In the genomic region with DNA sequence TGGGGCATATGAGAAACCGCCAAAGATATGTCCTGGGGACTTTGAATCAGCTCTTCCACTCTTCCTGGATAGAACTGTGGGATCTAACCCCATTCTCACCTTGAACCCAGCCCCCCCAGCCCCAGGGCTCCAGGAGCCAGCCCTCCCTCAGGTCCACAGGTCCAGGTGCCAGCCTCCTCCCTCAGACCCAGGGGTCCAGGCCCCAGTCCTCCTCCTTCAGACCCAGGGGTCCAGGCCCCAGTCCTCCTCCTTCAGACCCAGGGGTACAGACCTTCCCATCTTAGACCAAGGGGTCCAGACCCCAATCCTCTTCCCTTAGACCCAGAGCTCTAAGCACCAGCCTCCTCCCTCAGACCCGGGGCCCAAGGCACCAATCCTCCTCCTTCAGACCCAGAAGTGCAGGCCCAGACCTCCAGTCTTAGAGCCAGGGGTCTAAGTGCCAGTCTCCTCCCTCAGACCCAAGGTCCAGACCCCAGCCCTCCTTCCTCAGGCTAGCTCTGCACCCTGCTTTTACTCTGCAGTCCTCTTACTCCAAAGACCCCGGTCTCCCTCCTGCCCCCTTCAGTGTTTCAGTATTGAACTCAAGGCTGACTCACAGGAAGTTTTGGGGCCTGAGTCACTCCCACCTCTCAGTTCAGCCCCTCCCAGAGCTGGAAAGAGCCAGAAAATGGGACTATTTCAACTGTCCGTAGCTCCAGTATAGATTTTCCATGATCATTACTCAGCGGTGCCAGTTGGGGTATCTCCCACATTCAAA, we compare ENCODE assay signal across 12 mouse cellular contexts. TPM values are rescaled to one million over a fixed set of nuclear protein-coding genes. Genes with fewer than 3 reads are reported as not detected.
DNase-seq lines count a peak whose midpoint lies in the region; ATAC-seq and TF ChIP-seq lines count a peak whose summit lies in the region.
"Had no signal": no experiment of that assay in that cellular context is flagged by ENCODE, and none has a peak within 500 bp of the region (broad histone marks: within the 10 kb centered on the region; RNA-seq: fewer than 3 reads in every experiment).

No protein-coding gene starts in this region.

- H3K36me3 ChIP-seq in liver, embryonic 13.5 days: no peaks in the 10 kb centered on the region
- H3K36me3 ChIP-seq in stomach, postnatal 0 days (ENCODE audit: control insufficient read depth, insufficient read depth, low read length): no peaks in the 10 kb centered on the region
- H3K36me3 ChIP-seq in lung, postnatal 0 days (ENCODE audit: insufficient read depth, low read length): no peaks in the 10 kb centered on the region

- H3K27ac ChIP-seq in liver, embryonic 13.5 days: peak overlapping the region; percentile 100
- no peak overlapping the region for H3K27ac ChIP-seq in stomach, postnatal 0 days (replicated peaks)
- no peak overlapping the region for H3K27ac ChIP-seq in lung, postnatal 0 days (ENCODE audit: low read length)

- DNase-seq in adrenal gland, adult 2 months: peak; percentile 42
- no peak for DNase-seq in adrenal gland, adult 8-10 months
- DNase-seq in thymus, postnatal 14 days: peak; percentile 23
- DNase-seq in thymus, postnatal 10 days (ENCODE audit: low spot score in 2 of 2): no peak
- DNase-seq in liver, embryonic 13.5 days: no peak
- DNase-seq in stomach, postnatal 0 days (ENCODE audit: low spot score): no peak
- DNase-seq in right cerebral cortex, postnatal 4 days: no peak
- no peak for DNase-seq in lung, postnatal 0 days (ENCODE audit: low spot score)

- TF ChIP-seq CTCF in stomach, postnatal 0 days (IDR thresholded peaks at IDR 0.05; ENCODE audit: low read depth): no peak
- no peak for TF ChIP-seq CTCF in lung, postnatal 0 days (IDR thresholded peaks at IDR 0.05)

- H3K9ac ChIP-seq in liver, embryonic 13.5 days: peak overlapping the region; percentile 62
- 0 out of 2 replicates have a peak overlapping the region, but pooled peaks have one; percentile 27 for H3K9ac ChIP-seq in stomach, postnatal 0 days (ENCODE audit: low read length)
- H3K9ac ChIP-seq in lung, postnatal 0 days (replicated peaks; ENCODE audit: low read depth): no peak overlapping the region

- peaks cover 4% of the 10 kb centered on the region; the same call in 1 of the 2 replicates for H3K27me3 ChIP-seq in liver, embryonic 13.5 days
- H3K27me3 ChIP-seq in stomach, postnatal 0 days (ENCODE audit: control insufficient read depth, insufficient read depth, low read length): no peaks in the 10 kb centered on the region
- H3K27me3 ChIP-seq in lung, postnatal 0 days (replicated peaks; ENCODE audit: insufficient read depth, low read length): no peaks in the 10 kb centered on the region; the same call in 1 of the 2 replicates

- WGBS in liver, embryonic 13.5 days (ENCODE audit: insufficient replicate concordance): 62% methylated on average over 5 of the region's 5 CpGs
- WGBS in stomach, postnatal 0 days: 63% methylated on average over 5 of the region's 5 CpGs
- WGBS in lung, postnatal 0 days: 68% methylated on average over 5 of the region's 5 CpGs

- peak overlapping the region; percentile 29; the same call in 1 of the 2 replicates for H3K4me2 ChIP-seq in liver, embryonic 13.5 days
- no peak overlapping the region for H3K4me2 ChIP-seq in stomach, postnatal 0 days (replicated peaks; ENCODE audit: low read depth)
- H3K4me2 ChIP-seq in lung, postnatal 0 days (replicated peaks; ENCODE audit: low read depth, low read length): no peak overlapping the region

- no peaks in the 10 kb centered on the region for H3K9me3 ChIP-seq in liver, embryonic 13.5 days (replicated peaks)
- no peaks in the 10 kb centered on the region for H3K9me3 ChIP-seq in stomach, postnatal 0 days (ENCODE audit: control insufficient read depth, low read length)
- H3K9me3 ChIP-seq in lung, postnatal 0 days (ENCODE audit: low read length): no peaks in the 10 kb centered on the region

- H3K4me1 ChIP-seq in liver, embryonic 13.5 days (replicated peaks): peaks cover 62% of the 10 kb centered on the region
- no peaks in the 10 kb centered on the region for H3K4me1 ChIP-seq in stomach, postnatal 0 days (replicated peaks; ENCODE audit: control insufficient read depth, insufficient read depth)
- peaks cover 2% of the 10 kb centered on the region; the same call in 1 of the 2 replicates for H3K4me1 ChIP-seq in lung, postnatal 0 days (ENCODE audit: insufficient read depth, low read depth, low read length)

- no peak overlapping the region for H3K4me3 ChIP-seq in liver, embryonic 13.5 days (replicated peaks)
- H3K4me3 ChIP-seq in stomach, postnatal 0 days (ENCODE audit: low read depth, low read length): no peak overlapping the region
- H3K4me3 ChIP-seq in lung, postnatal 0 days (ENCODE audit: low read depth, low read length): no peak overlapping the region

- no peak for TF ChIP-seq EP300 in stomach, postnatal 0 days (optimal IDR thresholded peaks at IDR 0.05)
- TF ChIP-seq EP300 in lung, postnatal 0 days (IDR thresholded peaks at IDR 0.05): no peak

- ATAC-seq in liver, embryonic 13.5 days (ENCODE audit: low read depth): no peak
- ATAC-seq in stomach, postnatal 0 days (ENCODE audit: low FRiP score, low TSS enrichment): no peak
- ATAC-seq in lung, postnatal 0 days: no peak
- ATAC-seq: activated CD4-positive, CD25-positive, alpha-beta regulatory T cell, adult 4 months had no signal

RNA-seq across cellular contexts. Expression of gene Kcnn4, which starts 4.6 kb away (rescaled TPM):
- total RNA-seq in adrenal gland, adult 2 months (2021): under 1 TPM; 0.37 to 0.97 TPM
- 2.1 and 3.0 TPM in 2 replicates for polyA plus RNA-seq in adrenal gland, adult 2 months (2012; rRNA removed)
- total RNA-seq in adrenal gland, adult 8-10 months (2022): 1 to 10 TPM in 2 of 4 experiments, under 1 TPM in 2; 0.70 to 2.0 (median 1.2) TPM
- polyA plus RNA-seq in liver, embryonic 13.5 days (2015; fragmentation: Nextera tagmentation; extraction: Ambion mirVana): 126 and 128 TPM in 2 replicates
- 15.5 and 17.0 TPM in 2 replicates for polyA plus RNA-seq in stomach, postnatal 0 days (2015; fragmentation: Nextera tagmentation; extraction: Ambion mirVana)
- 2.0 and 2.6 TPM in 2 replicates for polyA plus RNA-seq in lung, postnatal 0 days (2015; fragmentation: Nextera tagmentation; extraction: Ambion mirVana)

RNA-seq across cellular contexts. Expression of gene Lypd5, which starts 16.4 kb away (rescaled TPM):
- not detected for total RNA-seq in adrenal gland, adult 2 months (2021)
- not detected in 2 replicates for polyA plus RNA-seq in adrenal gland, adult 2 months (2012; rRNA removed)
- total RNA-seq in adrenal gland, adult 8-10 months (2022): not detected
- polyA plus RNA-seq in liver, embryonic 13.5 days (2015; fragmentation: Nextera tagmentation; extraction: Ambion mirVana): not detected in 2 replicates
- polyA plus RNA-seq in stomach, postnatal 0 days (2015; fragmentation: Nextera tagmentation; extraction: Ambion mirVana): 196 and 201 TPM in 2 replicates
- polyA plus RNA-seq in lung, postnatal 0 days (2015; fragmentation: Nextera tagmentation; extraction: Ambion mirVana): not detected in 2 replicates
- total RNA-seq: common myeloid progenitor, adult 5-6 weeks; gastrocnemius, postnatal 14 days had no signal
- polyA plus RNA-seq: activated CD4-positive, CD25-positive, alpha-beta regulatory T cell, adult 4 months had no signal

RNA-seq across cellular contexts. Expression of gene Tescl, which starts 31.7 kb away (rescaled TPM):
- 1 to 10 TPM in 1 of 2 experiments, under 1 TPM in 1; 0.58 to 1.2 TPM for total RNA-seq in adrenal gland, adult 2 months (2021)
- 1.2 and 1.8 TPM in 2 replicates for polyA plus RNA-seq in adrenal gland, adult 2 months (2012; rRNA removed)
- under 1 TPM in 1 of 4 experiments, not detected in 3; 0.70 TPM for total RNA-seq in adrenal gland, adult 8-10 months (2022)
- not detected in 2 replicates for polyA plus RNA-seq in liver, embryonic 13.5 days (2015; fragmentation: Nextera tagmentation; extraction: Ambion mirVana)
- polyA plus RNA-seq in stomach, postnatal 0 days (2015; fragmentation: Nextera tagmentation; extraction: Ambion mirVana): 0.15 and 0.42 TPM in 2 replicates
- 0.27 TPM in 2 replicates for polyA plus RNA-seq in lung, postnatal 0 days (2015; fragmentation: Nextera tagmentation; extraction: Ambion mirVana)
- total RNA-seq: common myeloid progenitor, adult 5-6 weeks; gastrocnemius, postnatal 14 days had no signal
- polyA plus RNA-seq: activated CD4-positive, CD25-positive, alpha-beta regulatory T cell, adult 4 months; lung, embryonic 16.5 days had no signal

RNA-seq across cellular contexts. Expression of gene Smg9, which starts 34.0 kb away (rescaled TPM):
- 10 to 100 TPM; 19.7 to 20.2 TPM for total RNA-seq in adrenal gland, adult 2 months (2021)
- polyA plus RNA-seq in adrenal gland, adult 2 months (2012; rRNA removed): 45.8 and 46.0 TPM in 2 replicates
- 10 to 100 TPM; 20.2 to 39.0 (median 25.9) TPM for total RNA-seq in adrenal gland, adult 8-10 months (2022)
- 15.2 and 16.5 TPM in 2 replicates for polyA plus RNA-seq in liver, embryonic 13.5 days (2015; fragmentation: Nextera tagmentation; extraction: Ambion mirVana)
- 14.1 and 14.4 TPM in 2 replicates for polyA plus RNA-seq in stomach, postnatal 0 days (2015; fragmentation: Nextera tagmentation; extraction: Ambion mirVana)
- 15.2 and 16.4 TPM in 2 replicates for polyA plus RNA-seq in lung, postnatal 0 days (2015; fragmentation: Nextera tagmentation; extraction: Ambion mirVana)

RNA-seq across cellular contexts. Expression of gene Zfp94, which starts 49.0 kb away (rescaled TPM):
- 1 to 10 TPM; 3.1 to 5.5 TPM for total RNA-seq in adrenal gland, adult 2 months (2021)
- polyA plus RNA-seq in adrenal gland, adult 2 months (2012; rRNA removed): 4.3 and 4.6 TPM in 2 replicates
- total RNA-seq in adrenal gland, adult 8-10 months (2022): 10 to 100 TPM in 1 of 4 experiments, 1 to 10 TPM in 3; 4.8 to 10.1 (median 7.0) TPM
- 2.5 and 2.6 TPM in 2 replicates for polyA plus RNA-seq in liver, embryonic 13.5 days (2015; fragmentation: Nextera tagmentation; extraction: Ambion mirVana)
- 4.8 and 5.5 TPM in 2 replicates for polyA plus RNA-seq in stomach, postnatal 0 days (2015; fragmentation: Nextera tagmentation; extraction: Ambion mirVana)
- polyA plus RNA-seq in lung, postnatal 0 days (2015; fragmentation: Nextera tagmentation; extraction: Ambion mirVana): 5.2 and 5.7 TPM in 2 replicates

Comparison
In these comparisons a context has a peak if more than half of its experiments do, and no peak if none do; other contexts are left out.
1. DNase-seq: peak in adrenal gland, adult 2 months (single experiment) and thymus, postnatal 14 days (single experiment); none in adrenal gland, adult 8-10 months (single experiment), thymus, postnatal 10 days (0 of 2), liver, embryonic 13.5 days (single experiment), stomach, postnatal 0 days (single experiment), right cerebral cortex, postnatal 4 days (single experiment) and lung, postnatal 0 days (single experiment).
2. RNA of gene Lypd5, which starts 16.4 kb away (polyA plus RNA-seq): 196 to 201 TPM in stomach, postnatal 0 days; not detected in liver, embryonic 13.5 days, not detected in adrenal gland, adult 2 months and not detected in lung, postnatal 0 days; every median in the first group is over 100 times any median in the second.